Comparison of ENCODE assay signal across 9 mouse cellular contexts in the genomic region with DNA sequence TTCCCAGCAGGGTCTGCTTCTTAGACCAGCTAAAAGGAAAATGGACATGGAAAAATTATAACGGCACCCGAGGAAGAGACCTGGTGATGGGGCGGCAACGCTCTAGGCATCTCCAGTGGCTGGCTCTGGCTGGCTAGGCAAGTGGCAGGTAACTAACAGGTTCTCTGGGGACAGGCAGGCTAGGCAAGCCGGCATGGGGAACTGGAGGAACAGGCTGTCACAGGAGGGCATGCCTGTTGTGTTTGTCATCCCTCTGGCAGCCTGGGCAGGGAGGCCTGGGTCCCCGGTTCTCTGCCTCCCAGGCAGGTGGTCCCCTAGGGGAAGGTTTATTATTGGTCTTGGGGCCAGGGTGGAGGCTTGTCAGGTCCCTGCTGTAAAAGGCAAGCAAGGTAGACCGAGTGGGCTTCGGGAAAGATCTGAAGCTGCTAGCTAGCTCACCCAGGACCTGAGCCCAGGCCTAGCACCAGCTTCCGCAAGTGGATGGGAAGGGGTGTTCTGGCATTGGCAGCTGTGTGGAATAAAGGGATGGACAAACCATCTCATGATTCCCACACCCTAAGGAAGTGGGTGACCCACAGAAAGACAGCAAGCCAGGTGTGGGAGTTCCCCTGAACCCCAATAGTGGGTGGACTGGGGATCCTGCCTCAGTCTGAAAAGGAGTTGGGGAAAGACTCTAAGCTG. TPM values are rescaled to one million over a fixed set of nuclear protein-coding genes. Genes with fewer than 3 reads are reported as not detected.
DNase-seq lines count a peak whose midpoint lies in the region; ATAC-seq lines count a peak whose summit lies in the region.
"Had no signal": no experiment of that assay in that cellular context is flagged by ENCODE, and none has a peak within 500 bp of the region (broad histone marks: within the 10 kb centered on the region; RNA-seq: fewer than 3 reads in every experiment).

No protein-coding gene starts in this region.

- no peak for DNase-seq in heart, postnatal 4 days
- DNase-seq in midbrain, embryonic 14.5 days = peak; percentile 38
- no peak for DNase-seq in T-cell, adult 2 months (ENCODE audit: low spot score)
- no peak for DNase-seq in right cerebral cortex, postnatal 14 days
- DNase-seq in kidney, adult 11 months = no peak

- no peak for ATAC-seq in heart, embryonic 14.5 days (ENCODE audit: insufficient number of reproducible peaks, insufficient read depth, low FRiP score, low read depth)
- no peak for ATAC-seq in hindbrain, embryonic 15.5 days (ENCODE audit: low FRiP score, low read depth)
- ATAC-seq in midbrain, embryonic 14.5 days (ENCODE audit: low FRiP score, low TSS enrichment) = no peak

- peak overlapping the region; percentile 12 to 87; a peak in 3 of 4 replicates for H3K27ac ChIP-seq in heart, embryonic 14.5 days (replicated peaks in 1 of 2; ENCODE audit: control insufficient read depth in 1 of 2, insufficient read depth in 1 of 2, low read depth in 2 of 2, low read length in 2 of 2)
- no peak overlapping the region for H3K27ac ChIP-seq in brown adipose tissue, adult 24 weeks (replicated peaks; ENCODE audit: low read depth, low read length)
- peak overlapping the region; percentile 89 for H3K27ac ChIP-seq in hindbrain, embryonic 15.5 days (replicated peaks)
- peak overlapping the region; percentile 95 for H3K27ac ChIP-seq in midbrain, embryonic 14.5 days (replicated peaks; ENCODE audit: low read depth, low read length)

- no peaks in the 10 kb centered on the region for H3K9me3 ChIP-seq in heart, embryonic 14.5 days (ENCODE audit: control insufficient read depth, low read length)
- no peaks in the 10 kb centered on the region for H3K9me3 ChIP-seq in hindbrain, embryonic 15.5 days
- H3K9me3 ChIP-seq in midbrain, embryonic 14.5 days (ENCODE audit: control insufficient read depth, low read length) = no peaks in the 10 kb centered on the region

- peak overlapping the region; percentile 96 for H3K4me2 ChIP-seq in heart, embryonic 14.5 days (ENCODE audit: low read length)
- H3K4me2 ChIP-seq in hindbrain, embryonic 15.5 days = peak overlapping the region; percentile 93
- H3K4me2 ChIP-seq in midbrain, embryonic 14.5 days (ENCODE audit: low read length) = peak overlapping the region; percentile 88

- H3K4me3 ChIP-seq in heart, embryonic 14.5 days (ENCODE audit: control insufficient read depth in 1 of 2, insufficient read depth in 1 of 2, low read depth in 1 of 2, low read length in 2 of 2) = no peak overlapping the region
- H3K4me3 ChIP-seq in brown adipose tissue, adult 24 weeks (ENCODE audit: insufficient read depth, low read depth, low read length) = peak overlapping the region; percentile 83
- peak overlapping the region; percentile 98 for H3K4me3 ChIP-seq in hindbrain, embryonic 15.5 days
- peak overlapping the region; percentile 79 for H3K4me3 ChIP-seq in midbrain, embryonic 14.5 days (replicated peaks; ENCODE audit: low read depth, low read length)

- peaks cover 35 to 51% of the 10 kb centered on the region in 2 experiments for H3K4me1 ChIP-seq in heart, embryonic 14.5 days (ENCODE audit: control insufficient read depth in 2 of 2, insufficient read depth in 2 of 2, low read length in 2 of 2)
- no peaks in the 10 kb centered on the region; the same call in 1 of the 2 replicates for H3K4me1 ChIP-seq in brown adipose tissue, adult 24 weeks (ENCODE audit: control insufficient read depth, insufficient read depth, insufficient read length, low read length)
- peaks cover 63% of the 10 kb centered on the region for H3K4me1 ChIP-seq in hindbrain, embryonic 15.5 days (replicated peaks)
- peaks cover 46% of the 10 kb centered on the region for H3K4me1 ChIP-seq in midbrain, embryonic 14.5 days (ENCODE audit: control insufficient read depth, insufficient read depth, low read length)

- H3K36me3 ChIP-seq in heart, embryonic 14.5 days (ENCODE audit: control insufficient read depth, insufficient read depth, low read length) = no peaks in the 10 kb centered on the region
- H3K36me3 ChIP-seq in hindbrain, embryonic 15.5 days = no peaks in the 10 kb centered on the region
- no peaks in the 10 kb centered on the region for H3K36me3 ChIP-seq in midbrain, embryonic 14.5 days (ENCODE audit: control insufficient read depth, insufficient read depth, low read length)

- 63% methylated on average over 9 of the region's 9 CpGs for WGBS in heart, embryonic 14.5 days
- WGBS in hindbrain, embryonic 15.5 days = 35% methylated on average over 9 of the region's 9 CpGs
- 34% methylated on average over 9 of the region's 9 CpGs for WGBS in midbrain, embryonic 14.5 days

- no peaks in the 10 kb centered on the region; the same call in 1 of the 2 replicates for H3K27me3 ChIP-seq in heart, embryonic 14.5 days (ENCODE audit: control insufficient read depth, insufficient read depth, low read length)
- H3K27me3 ChIP-seq in hindbrain, embryonic 15.5 days = no peaks in the 10 kb centered on the region
- H3K27me3 ChIP-seq in midbrain, embryonic 14.5 days (ENCODE audit: control insufficient read depth, insufficient read depth, low read length) = no peaks in the 10 kb centered on the region

- H3K9ac ChIP-seq in heart, embryonic 14.5 days (ENCODE audit: low read length) = no peak overlapping the region; the same call in 1 of the 2 replicates
- H3K9ac ChIP-seq in hindbrain, embryonic 15.5 days = peak overlapping the region; percentile 86
- peak overlapping the region; percentile 90; the same call in 1 of the 2 replicates for H3K9ac ChIP-seq in midbrain, embryonic 14.5 days (replicated peaks; ENCODE audit: low read length)

RNA-seq across cellular contexts. Expression of a gene that starts 2.8 kb away (rescaled TPM):
- 10.0 and 12.6 TPM in 2 replicates for polyA plus RNA-seq in heart, embryonic 14.5 days (2014; fragmentation: Nextera tagmentation; extraction: Ambion mirVana)
- total RNA-seq in heart, postnatal 4 days (2021) = 10 to 100 TPM; 12.0 to 13.5 TPM
- 3.4 and 7.1 TPM in 2 replicates for polyA plus RNA-seq in brown adipose tissue, adult 24 weeks (2012; ENCODE audit: insufficient read depth, insufficient read length, missing spikeins)
- polyA plus RNA-seq in hindbrain, embryonic 15.5 days (2015; fragmentation: Nextera tagmentation; extraction: Ambion mirVana) = 42.6 and 45.4 TPM in 2 replicates
- polyA plus RNA-seq in midbrain, embryonic 14.5 days (2014; fragmentation: Nextera tagmentation; extraction: Ambion mirVana) = 44.8 and 51.7 TPM in 2 replicates

RNA-seq across cellular contexts. Expression of a gene that starts 34.4 kb away (rescaled TPM):
- not detected in 2 replicates for polyA plus RNA-seq in heart, embryonic 14.5 days (2014; fragmentation: Nextera tagmentation; extraction: Ambion mirVana)
- total RNA-seq in heart, postnatal 4 days (2021) = not detected
- not detected in 2 replicates for polyA plus RNA-seq in brown adipose tissue, adult 24 weeks (2012; ENCODE audit: insufficient read depth, insufficient read length, missing spikeins)
- polyA plus RNA-seq in hindbrain, embryonic 15.5 days (2015; fragmentation: Nextera tagmentation; extraction: Ambion mirVana) = not detected in 2 replicates
- not detected in 2 replicates for polyA plus RNA-seq in midbrain, embryonic 14.5 days (2014; fragmentation: Nextera tagmentation; extraction: Ambion mirVana)
- polyA plus RNA-seq: intestine, embryonic 14.5 days had no signal

Comparison
In these comparisons a context has a peak if more than half of its experiments do, and no peak if none do; other contexts are left out.
1. H3K4me3 ChIP-seq: peak in brown adipose tissue, adult 24 weeks (single experiment), hindbrain, embryonic 15.5 days (single experiment) and midbrain, embryonic 14.5 days (single experiment); none in heart, embryonic 14.5 days (0 of 2).
2. Peak in every context shown above with its lines, with median percentiles within 50 percentile points of each other: H3K4me2 ChIP-seq.